Mouse (Mus musculus) MEL (cell line): ENCODE data around the gene Tmem253. TPM values are rescaled to one million over a fixed set of nuclear protein-coding genes. Genes with fewer than 3 reads are reported as not detected.
A peak's percentile ranks its signal among the peaks of the same experiment; 100 is the strongest.

Experiments
- DNase-seq: peaks from one replicate; pipeline ENCODE4 v3.0.0; 2011; ENCODE audit warnings: low read depth, low spot score
- H3K27ac ChIP-seq: 2 replicates; pipeline ENCODE4 v1.5.1; 2012; ENCODE audit warnings: low read depth, mild to moderate bottlenecking, control low read depth, low read length, moderate library complexity; ENCODE audit not compliant: control insufficient read depth
- H3K27me3 ChIP-seq, 2 experiments: fragments of 150-350 bp in 1 of 2; sonication (generic) in 1 of 2; 2 replicates each; pipeline ENCODE4 v1.6.1; 2012; ENCODE audit warnings: low read length in 2 of 2, mild to moderate bottlenecking in 2 of 2, improper control_type of control experiment in 1 of 2, moderate library complexity in 1 of 2; ENCODE audit not compliant: insufficient read depth in 2 of 2, control insufficient read depth in 1 of 2
- H3K36me3 ChIP-seq, 2 experiments: 2 replicates each; pipeline ENCODE4 v1.6.1; 2012 to 2014; ENCODE audit warnings: low read length in 2 of 2, improper control_type of control experiment in 1 of 2, inconsistent platforms in 1 of 2, mild to moderate bottlenecking in 1 of 2; ENCODE audit not compliant: insufficient read depth in 2 of 2, control insufficient read depth in 1 of 2
- H3K4me1 ChIP-seq, 2 experiments: fragments of 150-350 bp in 1 of 2; sonication (generic) in 1 of 2; 2 replicates each; pipeline ENCODE4 v1.6.1; 2012; ENCODE audit warnings: low read length in 2 of 2, improper control_type of control experiment in 1 of 2, mild to moderate bottlenecking in 1 of 2; ENCODE audit not compliant: insufficient read depth in 2 of 2, control insufficient read depth in 1 of 2
- H3K4me3 ChIP-seq, 2 experiments: fragments of 150-350 bp in 1 of 2; sonication (generic) in 1 of 2; 2 replicates each; pipeline ENCODE4 v1.5.1; 2012; ENCODE audit warnings: low read depth in 2 of 2, low read length in 2 of 2, mild to moderate bottlenecking in 2 of 2, moderate library complexity in 2 of 2, control low read depth in 1 of 2, improper control_type of control experiment in 1 of 2; ENCODE audit not compliant: control insufficient read depth in 1 of 2, insufficient read depth in 1 of 2
- H3K79me2 ChIP-seq: 2 replicates; pipeline ENCODE4 v1.6.1; 2012; ENCODE audit warnings: mild to moderate bottlenecking, low read length, moderate library complexity; ENCODE audit not compliant: control insufficient read depth, poor library complexity, insufficient read depth
- H3K9ac ChIP-seq: 2 replicates; pipeline ENCODE4 v1.6.1; 2012; ENCODE audit warnings: low read depth, mild to moderate bottlenecking, control low read depth, low read length, moderate library complexity; ENCODE audit not compliant: control insufficient read depth, poor library complexity, severe bottlenecking
- H3K9me3 ChIP-seq: fragments of 150-350 bp; sonication (generic); replicated peaks from 2 replicates; pipeline ENCODE4 v1.6.1; 2012; ENCODE audit warnings: mild to moderate bottlenecking, low read length, improper control_type of control experiment, moderate library complexity; ENCODE audit not compliant: insufficient read depth
- GATA1 ChIP-seq: IDR thresholded peaks from 2 replicates; pipeline ENCODE4 v1.6.1; 2011; ENCODE audit warnings: low read depth, low read length, improper control_type of control experiment
- MXI1 ChIP-seq: IDR thresholded peaks from 2 replicates; pipeline ENCODE4 v1.6.1; 2011; ENCODE audit warnings: mild to moderate bottlenecking, low read depth, low read length, improper control_type of control experiment
- MYB ChIP-seq: IDR thresholded peaks from 2 replicates; pipeline ENCODE4 v1.6.1; 2011; ENCODE audit warnings: mild to moderate bottlenecking, low read depth, low read length, improper control_type of control experiment
- MYC ChIP-seq: IDR thresholded peaks from 2 replicates; pipeline ENCODE4 v1.6.1; 2011; ENCODE audit warnings: low read depth, mild to moderate bottlenecking, low read length, improper control_type of control experiment, moderate library complexity
- NELFE ChIP-seq: IDR thresholded peaks from 2 replicates; pipeline ENCODE4 v1.6.1; 2011; ENCODE audit warnings: low read depth, low read length, improper control_type of control experiment
- NRF1 ChIP-seq: IDR thresholded peaks from 2 replicates; pipeline ENCODE4 v1.6.1; 2014; ENCODE audit warnings: low read depth, mild to moderate bottlenecking, inconsistent platforms, low read length, improper control_type of control experiment, moderate library complexity; ENCODE audit not compliant: poor library complexity, insufficient read depth, severe bottlenecking
- RCOR1 ChIP-seq: IDR thresholded peaks from 2 replicates; pipeline ENCODE4 v1.6.1; 2012; ENCODE audit warnings: low read depth, mild to moderate bottlenecking, inconsistent platforms, low read length, improper control_type of control experiment
- SIN3A ChIP-seq: IDR thresholded peaks from 2 replicates; pipeline ENCODE4 v1.6.1; 2012; ENCODE audit warnings: low read length, improper control_type of control experiment, inconsistent platforms
- TAL1 ChIP-seq: IDR thresholded peaks from 2 replicates; pipeline ENCODE4 v1.6.1; 2012; ENCODE audit warnings: mild to moderate bottlenecking, inconsistent platforms, low read length, moderate library complexity, mixed read lengths
- TCF12 ChIP-seq: IDR thresholded peaks from 2 replicates; pipeline ENCODE4 v1.6.1; 2014; ENCODE audit warnings: low read depth, mild to moderate bottlenecking, inconsistent platforms, low read length, improper control_type of control experiment, moderate library complexity
- UBTF ChIP-seq: IDR thresholded peaks from 2 replicates; pipeline ENCODE4 v1.6.1; 2012; ENCODE audit warnings: low read depth, mild to moderate bottlenecking, inconsistent platforms, low read length, improper control_type of control experiment, moderate library complexity, borderline replicate concordance; ENCODE audit not compliant: insufficient read depth
- USF2 ChIP-seq, 2 experiments: IDR thresholded peaks; 2 replicates each; pipeline ENCODE4 v1.6.1; 2011 to 2012; ENCODE audit warnings: improper control_type of control experiment in 2 of 2, low read length in 2 of 2, borderline replicate concordance in 1 of 2, inconsistent platforms in 1 of 2, low read depth in 1 of 2, mild to moderate bottlenecking in 1 of 2; ENCODE audit not compliant: insufficient read depth in 1 of 2
- ZC3H11A ChIP-seq: IDR thresholded peaks from 2 replicates; pipeline ENCODE4 v1.6.1; 2012; ENCODE audit warnings: low read depth, mild to moderate bottlenecking, inconsistent platforms, low read length, improper control_type of control experiment
- ZMIZ1 ChIP-seq: IDR thresholded peaks from 2 replicates; pipeline ENCODE4 v1.6.1; 2012; ENCODE audit warnings: low read depth, mild to moderate bottlenecking, inconsistent platforms, low read length, improper control_type of control experiment, moderate library complexity
- ZNF384 ChIP-seq: IDR thresholded peaks from 2 replicates; pipeline ENCODE4 v1.6.1; 2012; ENCODE audit warnings: low read depth, mild to moderate bottlenecking, inconsistent platforms, low read length, improper control_type of control experiment
- polyA plus RNA-seq, 2 experiments: library from polyadenylated mRNA; stranded (reverse) in 1 of 2; unstranded in 1 of 2; fragments of >175 nt in 1 of 2; fragments of >200 nt in 1 of 2; gene quantifications; 2 replicates each; pipeline versions ENCODE4 v1.2.1 to v1.2.4; 2012; ENCODE audit warnings: low replicate concordance in 2 of 2, low read depth in 1 of 2; ENCODE audit not compliant: insufficient read length in 2 of 2, insufficient read depth in 1 of 2, missing spikeins in 1 of 2
- total RNA-seq: library from RNA; depleted of rRNA; stranded (reverse); fragments of 300-350 nt; gene quantifications from 2 replicates; pipeline ENCODE4 v1.2.3, GENCODE M21; 2012

Gene Tmem253
- total and polyA plus RNA-seq, 3 experiments, result 0.46 to 3.6 TPM; not detected in 1

GRCm38 (mm10) chr14:52013021-52013610, 2.3 kb upstream of the Tmem253 start:
- Histone ChIP-seq H3K36me3 (peaks cover 0 to 11% of the 10 kb centered on the region in 2 experiments; a peak in 2 of 4 replicates), H3K4me3 (no peak overlapping the region), H3K27ac (no peak overlapping the region), H3K4me1 (peaks cover 0 to 17% of the 10 kb centered on the region in 2 experiments; a peak in 3 of 4 replicates), H3K79me2 (no peaks in the 10 kb centered on the region), H3K9me3 (no peaks in the 10 kb centered on the region), H3K9ac (no peak overlapping the region), H3K27me3 (no peaks in the 10 kb centered on the region)
- TF ChIP-seq MXI1 (no peak), ZC3H11A (no peak), USF2 (IDR thresholded peaks at IDR 0.05; ENCODE audit: borderline replicate concordance in 1 of 2, insufficient read depth in 1 of 2, low read depth in 1 of 2, low read length in 2 of 2) (no peak)
- no peak for DNase-seq

- H3K9me3 ChIP-seq, result no peaks in the 10 kb centered on the region
- no peak for TF ChIP-seq ZNF384
- no peak for TF ChIP-seq RCOR1
- TF ChIP-seq MYB, result no peak
- no peak for TF ChIP-seq ZMIZ1
- DNase-seq, result peak; percentile 32
- H3K27me3 ChIP-seq, result no peaks in the 10 kb centered on the region
- no peak overlapping the region for H3K27ac ChIP-seq
- H3K4me1 ChIP-seq, result peaks cover 0 to 23% of the 10 kb centered on the region in 2 experiments; a peak in 3 of 4 replicates
- peak overlapping the region; percentile 33 for H3K9ac ChIP-seq
- peaks cover 7% of the 10 kb centered on the region; the same call in 1 of the 2 replicates for H3K79me2 ChIP-seq
- peak overlapping the region; percentile 30 to 40; a peak in 3 of 4 replicates for H3K4me3 ChIP-seq
- H3K36me3 ChIP-seq, result peaks cover 0 to 11% of the 10 kb centered on the region in 2 experiments; a peak in 2 of 4 replicates
Observed at GRCm38 (mm10) chr14:52013771-52014219, 1.7 kb upstream of the Tmem253 start.

- peaks cover 7% of the 10 kb centered on the region for H3K79me2 ChIP-seq
- no peaks in the 10 kb centered on the region for H3K27me3 ChIP-seq
- peaks cover 0 to 11% of the 10 kb centered on the region in 2 experiments; a peak in 2 of 4 replicates for H3K36me3 ChIP-seq
- no peaks in the 10 kb centered on the region for H3K9me3 ChIP-seq
- TF ChIP-seq UBTF (no peak), SIN3A (no peak), MYB (no peak), GATA1 (no peak), TCF12 (no peak), MYC (no peak), TAL1 (no peak), NELFE (no peak), NRF1 (no peak)
- peak overlapping the region in 1 of 2 experiments; percentile 40; a peak in 1 of 4 replicates for H3K4me3 ChIP-seq
- DNase-seq, result no peak
- no peak overlapping the region for H3K27ac ChIP-seq
- H3K4me1 ChIP-seq, result peaks cover 0 to 26% of the 10 kb centered on the region in 2 experiments; a peak in 3 of 4 replicates
- no peak overlapping the region; the same call in 1 of the 2 replicates for H3K9ac ChIP-seq
Observed at GRCm38 (mm10) chr14:52014271-52014760, 1.1 kb upstream of the Tmem253 start.
